Mouse (Mus musculus) ES-Bruce4 (cell line): ENCODE results near the gene Sv2a. TPM values are rescaled to one million over a fixed set of nuclear protein-coding genes. Genes with fewer than 3 reads are reported as not detected.

Experiments
- H3K27ac ChIP-seq: 2 replicates; pipeline ENCODE4 v1.5.1; 2012; ENCODE audit warnings: low read length, inconsistent platforms; ENCODE audit not compliant: insufficient read depth
- H3K27me3 ChIP-seq: 2 replicates; pipeline ENCODE4 v1.6.1; 2012; ENCODE audit warnings: mild to moderate bottlenecking, low read length, inconsistent platforms; ENCODE audit not compliant: control insufficient read depth, poor library complexity, insufficient read depth, severe bottlenecking
- H3K36me3 ChIP-seq: 2 replicates; pipeline ENCODE4 v1.6.1; 2012; ENCODE audit warnings: inconsistent platforms, mild to moderate bottlenecking, low read length, moderate library complexity; ENCODE audit not compliant: control insufficient read depth, poor library complexity, insufficient read depth, severe bottlenecking
- H3K4me1 ChIP-seq: one replicate; pipeline ENCODE4 v1.8.1; 2011; ENCODE audit warnings: low read length; ENCODE audit not compliant: control insufficient read depth, insufficient read depth
- H3K4me3 ChIP-seq: 2 replicates; pipeline ENCODE4 v1.5.1; 2011; ENCODE audit warnings: low read depth, mild to moderate bottlenecking, low read length
- H3K9ac ChIP-seq: 2 replicates; pipeline ENCODE4 v1.6.1; 2012; ENCODE audit warnings: low read depth, mild to moderate bottlenecking, inconsistent platforms; ENCODE audit not compliant: poor library complexity, severe bottlenecking
- H3K9me3 ChIP-seq: replicated peaks from 2 replicates; pipeline ENCODE4 v1.6.1; 2012; ENCODE audit warnings: mild to moderate bottlenecking, low read length, inconsistent platforms; ENCODE audit not compliant: control insufficient read depth, poor library complexity, insufficient read depth, severe bottlenecking
- CTCF ChIP-seq: IDR thresholded peaks from one replicate; pipeline ENCODE4 v1.8.1; 2011; ENCODE audit warnings: low read depth, low read length
- polyA plus RNA-seq: library from polyadenylated mRNA; stranded (reverse); fragments of >200 nt; gene quantifications from 2 replicates; pipeline ENCODE4 v1.2.4, GENCODE M21; 2011; ENCODE audit warnings: low read depth; ENCODE audit not compliant: missing spikeins, insufficient read depth, insufficient read length

The Sv2a gene
- polyA plus RNA-seq, 1 experiment, result 4.9 TPM

GRCm38 (mm10) chr3:96243921-96244572 is 63.1 kb downstream of the Sv2a start:
- Histone ChIP-seq H3K4me1 (no peaks in the 10 kb centered on the region), H3K4me3 (peak overlapping the region; percentile 99), H3K9me3 (no peaks in the 10 kb centered on the region), H3K9ac (peak overlapping the region; percentile 70), H3K27me3 (no peaks in the 10 kb centered on the region), H3K27ac (peak overlapping the region; percentile 8), H3K36me3 (peaks cover 7% of the 10 kb centered on the region; the same call in 1 of the 2 replicates)
- no peak for TF ChIP-seq CTCF

Other genes with a start within 250 kb of the Sv2a start
- 9.2 and 15.0 TPM in 2 replicates for gene Plekho1, start 185.2 kb upstream of the Sv2a start, polyA plus RNA-seq
- gene Vps45, start 122.7 kb upstream of the Sv2a start, polyA plus RNA-seq, result 12.6 and 14.2 TPM in 2 replicates
- gene Otud7b, start 76.6 kb upstream of the Sv2a start, polyA plus RNA-seq, result 42.5 and 42.7 TPM in 2 replicates
- gene Mtmr11, start 19.1 kb upstream of the Sv2a start, polyA plus RNA-seq, result 4.3 and 7.4 TPM in 2 replicates
- 81.7 and 90.5 TPM in 2 replicates for gene Sf3b4, start 8.8 kb upstream of the Sv2a start, polyA plus RNA-seq
- gene Bola1, start 38.6 kb downstream of the Sv2a start, polyA plus RNA-seq, result 18.1 and 27.8 TPM in 2 replicates
- gene Hist2h2ab, start 38.7 kb downstream of the Sv2a start, polyA plus RNA-seq, result not detected in 2 replicates
- 2.5 and 4.3 TPM in 2 replicates for gene Hist2h2ac, start 39.7 kb downstream of the Sv2a start, polyA plus RNA-seq
- gene Hist2h2be, start 40.0 kb downstream of the Sv2a start, polyA plus RNA-seq, result 1.3 and 2.0 TPM in 2 replicates
- 23.1 and 41.5 TPM in 2 replicates for gene Hist2h3c2, start 58.0 kb downstream of the Sv2a start, polyA plus RNA-seq
- 17.2 and 30.9 TPM in 2 replicates for gene Hist2h2aa2, start 59.1 kb downstream of the Sv2a start, polyA plus RNA-seq
- gene Hist2h2aa1, start 64.3 kb downstream of the Sv2a start, polyA plus RNA-seq, result not detected in 2 replicates
- 1.3 and 3.0 TPM in 2 replicates for gene Hist2h3c1, start 65.5 kb downstream of the Sv2a start, polyA plus RNA-seq
- gene Hist2h4, start 82.2 kb downstream of the Sv2a start, polyA plus RNA-seq, result 3.6 and 4.0 TPM in 2 replicates
- gene Hist2h3b, start 87.5 kb downstream of the Sv2a start, polyA plus RNA-seq, result 7.7 and 11.1 TPM in 2 replicates
- gene Hist2h2bb, start 88.6 kb downstream of the Sv2a start, polyA plus RNA-seq, result 33.9 and 35.8 TPM in 2 replicates
- not detected in 2 replicates for gene Fcgr1, start 112.8 kb downstream of the Sv2a start, polyA plus RNA-seq